Mouse (Mus musculus): ENCODE measurements around the gene Kdm5b.

Gene Kdm5b

GRCm38 (mm10) chr1:134583560-134583959 lies 23.6 kb downstream of the Kdm5b start:
- no peak for DNase-seq (ENCODE audit: low read depth, low spot score)

GRCm38 (mm10) chr1:134589676-134590075 lies 29.7 kb downstream of the Kdm5b start:
- no peak for DNase-seq (ENCODE audit: low read depth, low spot score)

DNA sequence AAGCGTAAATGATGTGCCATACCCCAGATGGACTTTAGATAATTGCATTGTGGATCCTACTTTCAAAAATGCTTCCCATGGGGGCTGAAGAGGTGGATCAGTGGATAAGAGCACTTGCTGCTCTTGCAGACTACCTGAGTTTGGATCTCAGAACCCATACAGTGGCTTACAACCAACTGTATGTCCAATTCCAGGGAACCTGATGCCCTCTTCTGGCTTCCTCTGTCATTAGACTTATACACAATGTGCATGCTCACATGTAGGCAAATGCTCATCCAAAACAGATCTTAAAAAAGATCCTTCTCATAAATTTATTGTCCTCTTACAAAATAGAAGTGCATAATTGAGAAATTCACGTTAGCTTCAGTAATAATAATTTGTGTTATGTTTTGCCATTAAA lies 31.8 kb downstream of the Kdm5b start:
- peak; percentile 17 for DNase-seq (ENCODE audit: low read depth, low spot score)

DNA sequence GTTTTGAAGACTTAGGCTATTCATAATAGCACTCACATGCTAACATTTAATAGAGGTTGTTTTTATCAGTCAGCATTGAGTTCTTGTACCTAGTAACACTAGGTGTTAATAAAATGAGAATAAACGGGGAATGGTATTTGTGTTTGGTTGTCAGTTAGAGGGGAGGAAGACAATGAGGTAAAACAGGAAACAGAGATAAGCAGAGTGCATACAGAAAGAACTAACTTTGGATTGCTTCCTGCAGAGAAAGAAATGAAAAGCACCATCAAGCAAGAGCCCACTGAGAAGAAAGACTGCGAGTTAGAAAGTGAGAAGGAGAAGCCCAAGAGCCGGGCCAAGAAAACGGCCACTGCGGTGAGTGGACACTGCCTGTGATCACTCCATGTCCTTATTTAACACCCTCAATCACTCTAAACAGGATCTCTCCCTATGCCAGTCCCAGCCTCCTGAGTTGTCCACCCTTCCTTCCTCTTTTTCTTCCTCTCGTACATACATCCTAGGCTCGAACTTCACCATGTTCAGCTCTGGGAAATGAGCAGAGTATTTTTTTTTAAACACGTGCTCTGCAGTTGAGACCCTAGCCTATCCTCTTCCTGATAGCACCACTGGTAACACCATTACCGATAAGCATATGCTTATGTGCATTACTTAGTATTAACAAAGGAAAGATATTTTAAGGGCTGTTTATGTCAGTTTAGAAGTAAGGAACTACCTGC lies 37.5 kb downstream of the Kdm5b start:
- no peak for DNase-seq (ENCODE audit: low read depth, low spot score)

- DNase-seq (ENCODE audit: low read depth, low spot score) = no peak
Observed at GRCm38 (mm10) chr1:134604086-134604485, 44.1 kb downstream of the Kdm5b start.

GRCm38 (mm10) chr1:134605670-134606069 lies 45.7 kb downstream of the Kdm5b start:
- DNase-seq (ENCODE audit: low read depth, low spot score) = no peak

DNA sequence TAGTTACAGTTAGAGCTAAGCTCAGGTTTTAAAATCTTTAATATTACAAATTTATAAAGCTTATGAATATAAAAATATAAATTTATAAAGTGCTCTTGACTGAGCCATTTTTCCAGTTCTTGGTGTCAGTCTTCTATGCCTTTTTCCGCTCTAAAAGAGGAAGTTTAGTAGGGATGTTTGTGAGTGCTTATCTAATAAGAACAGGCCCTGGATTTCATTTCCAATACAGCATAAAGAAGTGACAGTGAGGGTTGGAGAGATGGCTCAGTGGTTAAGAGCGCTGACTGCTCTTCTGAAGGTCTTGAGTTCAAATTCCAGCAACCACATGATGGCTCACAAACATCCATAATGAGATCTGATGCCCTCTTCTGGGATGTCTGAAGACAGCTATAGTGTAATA lies 46.4 kb downstream of the Kdm5b start:
- DNase-seq (ENCODE audit: low read depth, low spot score) = no peak

DNA sequence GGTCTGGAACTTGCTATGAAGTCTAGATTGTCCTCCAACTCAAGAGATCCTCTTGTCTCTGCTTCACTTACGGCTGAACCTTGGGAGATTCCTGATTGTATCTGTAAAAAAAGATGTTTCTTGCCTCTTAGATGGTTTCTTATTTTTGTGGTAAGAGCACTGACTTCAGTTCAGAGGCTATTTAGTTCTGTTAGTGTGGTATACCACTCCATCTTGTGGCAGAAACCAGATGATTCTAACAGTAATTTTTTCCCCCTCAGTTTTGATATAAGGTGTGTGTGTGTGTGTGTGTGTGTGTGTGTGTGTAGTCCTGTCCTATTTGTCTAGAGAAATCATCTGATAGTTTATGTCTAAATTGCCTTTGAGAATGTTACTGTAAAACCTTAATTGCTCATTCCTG lies 47.3 kb downstream of the Kdm5b start:
- peak; percentile 11 for DNase-seq (ENCODE audit: low read depth, low spot score)

DNA sequence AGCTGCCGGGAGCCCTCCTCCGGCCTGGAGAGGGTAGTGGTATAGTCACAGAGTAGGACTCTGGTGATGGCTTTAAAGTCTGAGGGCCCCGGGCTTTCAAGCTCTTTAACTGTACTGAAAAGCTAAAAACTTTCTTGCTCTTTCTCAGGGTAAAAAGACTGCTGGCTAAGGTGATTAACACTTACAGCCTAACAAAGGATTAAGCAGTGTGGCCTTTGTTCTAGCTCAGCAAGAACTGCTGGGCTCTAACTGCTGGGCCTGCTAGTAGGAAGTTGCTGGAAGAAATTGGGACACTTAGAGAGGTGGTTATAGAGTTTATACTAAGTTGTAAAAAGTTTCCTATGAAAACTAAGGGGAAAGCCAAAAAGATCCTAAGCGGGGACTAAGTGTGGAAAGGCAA lies 49.2 kb downstream of the Kdm5b start:
- no peak for DNase-seq (ENCODE audit: low read depth, low spot score)

DNA sequence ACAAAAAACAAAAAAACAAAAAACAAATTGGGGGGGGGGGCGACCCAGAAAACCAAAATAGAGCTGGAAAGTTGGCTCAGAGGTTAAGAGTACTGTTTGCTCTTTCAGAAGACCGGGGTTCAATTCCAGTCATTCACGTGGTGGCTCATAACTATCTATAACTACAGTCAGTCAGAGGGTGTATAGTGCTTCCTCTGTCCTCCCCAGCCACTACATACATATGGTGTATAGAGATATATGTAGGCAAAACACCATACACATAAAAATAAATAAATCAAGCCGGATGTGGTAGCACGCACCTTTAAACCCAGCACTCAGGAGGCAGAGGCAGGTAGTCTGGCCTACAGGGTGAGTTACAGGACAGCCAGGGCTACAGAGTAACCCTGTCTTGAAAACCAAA lies 54.6 kb downstream of the Kdm5b start:
- no peak for DNase-seq (ENCODE audit: low read depth, low spot score)

DNA sequence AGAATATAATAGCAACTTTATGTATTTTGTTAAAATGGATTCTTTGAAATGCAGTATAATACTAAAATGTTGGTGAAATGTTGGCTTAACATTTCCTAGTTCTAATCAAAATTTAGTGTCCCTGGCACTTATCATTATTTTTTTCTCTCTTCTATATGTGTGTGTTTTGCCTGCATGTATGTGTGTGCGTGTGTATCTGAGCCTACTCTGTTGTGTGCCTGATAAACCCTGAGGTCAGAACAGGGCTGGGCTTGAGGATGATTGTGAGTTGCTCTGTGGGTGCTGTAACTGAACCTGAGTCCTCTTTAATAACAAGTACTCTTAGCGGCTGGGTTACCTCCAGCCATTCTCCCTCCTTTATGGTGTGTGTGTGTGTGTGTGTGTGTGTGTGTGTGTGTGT lies 55.0 kb downstream of the Kdm5b start:
- no peak for DNase-seq (ENCODE audit: low read depth, low spot score)

DNA sequence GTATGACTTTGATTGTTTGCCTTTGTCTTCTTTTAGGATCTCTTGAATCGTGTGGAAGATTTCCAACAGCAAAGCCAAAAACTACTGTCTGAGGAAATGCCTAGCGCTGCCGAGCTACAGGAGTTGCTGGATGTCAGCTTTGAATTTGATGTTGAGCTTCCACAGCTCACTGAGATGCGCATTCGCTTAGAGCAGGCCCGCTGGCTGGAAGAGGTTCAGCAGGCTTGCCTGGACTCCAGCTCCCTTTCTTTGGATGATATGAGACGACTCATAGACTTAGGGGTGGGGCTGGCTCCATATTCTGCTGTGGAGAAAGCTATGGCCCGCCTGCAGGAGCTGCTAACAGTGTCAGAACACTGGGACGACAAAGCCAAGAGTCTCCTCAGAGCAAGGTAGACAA lies 57.7 kb downstream of the Kdm5b start:
- DNase-seq (ENCODE audit: low read depth, low spot score) = no peak

- no peak for DNase-seq (ENCODE audit: low read depth, low spot score)
Observed at GRCm38 (mm10) chr1:134625325-134625724, 65.4 kb downstream of the Kdm5b start.

DNA sequence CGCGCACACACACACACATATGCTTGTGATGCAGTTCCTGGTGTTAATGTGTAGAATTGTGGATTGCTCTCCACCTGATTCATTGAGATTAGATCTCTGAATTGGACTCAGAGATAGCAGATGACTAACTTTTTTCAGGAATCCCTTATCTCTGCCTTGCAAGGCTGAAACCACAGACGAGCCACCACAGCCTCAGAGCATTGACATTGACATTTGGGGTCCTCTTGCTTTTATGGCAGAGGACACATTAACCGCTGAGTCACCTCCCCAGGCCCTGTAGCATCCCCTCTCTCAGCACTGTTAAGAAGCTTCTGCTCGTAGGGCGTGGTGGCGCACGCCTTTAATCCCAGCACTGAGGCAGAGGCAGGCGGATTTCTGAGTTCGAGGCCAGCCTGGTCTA lies 69.5 kb downstream of the Kdm5b start:
- DNase-seq (ENCODE audit: low read depth, low spot score) = no peak

DNA sequence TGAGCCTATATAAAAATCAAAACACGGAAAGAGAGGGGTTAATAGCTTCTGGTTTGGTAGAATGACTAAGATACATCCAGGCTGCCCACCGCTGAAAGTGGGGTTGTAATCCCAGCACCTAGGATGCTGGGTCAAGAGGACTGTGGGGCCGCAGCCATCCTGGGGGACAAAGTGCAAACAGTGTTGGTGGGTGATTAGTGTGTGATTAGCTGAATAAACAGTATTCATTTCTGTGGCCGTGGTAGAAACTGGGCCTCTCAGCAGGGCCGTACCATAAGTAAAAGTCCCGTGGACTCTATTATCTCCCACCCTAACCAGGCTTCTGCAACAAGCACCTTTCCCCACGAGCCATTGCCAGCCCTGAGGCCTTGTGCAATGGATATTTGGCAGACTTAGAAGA lies 74.3 kb downstream of the Kdm5b start:
- no peak for DNase-seq (ENCODE audit: low read depth, low spot score)

DNA sequence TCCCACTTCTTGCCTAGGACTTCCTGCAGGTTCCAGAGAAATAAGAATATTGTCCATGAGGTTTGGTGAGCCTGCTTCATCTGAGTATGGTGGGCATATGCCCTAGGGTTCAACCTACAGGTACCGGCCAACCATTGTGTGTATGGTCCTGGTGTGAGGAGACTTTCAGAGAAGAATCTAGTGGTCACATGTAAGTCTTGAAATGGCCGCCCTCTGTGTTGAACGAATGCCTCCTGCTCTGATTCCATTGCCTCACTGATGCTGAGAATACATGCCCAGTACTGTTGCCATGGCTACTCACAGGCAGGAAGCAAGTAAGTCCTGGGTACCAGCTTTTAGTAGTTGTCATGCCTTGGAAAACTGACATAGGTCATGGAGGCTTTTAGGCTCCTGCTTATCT lies 76.3 kb downstream of the Kdm5b start:
- DNase-seq (ENCODE audit: low read depth, low spot score) = no peak

DNA sequence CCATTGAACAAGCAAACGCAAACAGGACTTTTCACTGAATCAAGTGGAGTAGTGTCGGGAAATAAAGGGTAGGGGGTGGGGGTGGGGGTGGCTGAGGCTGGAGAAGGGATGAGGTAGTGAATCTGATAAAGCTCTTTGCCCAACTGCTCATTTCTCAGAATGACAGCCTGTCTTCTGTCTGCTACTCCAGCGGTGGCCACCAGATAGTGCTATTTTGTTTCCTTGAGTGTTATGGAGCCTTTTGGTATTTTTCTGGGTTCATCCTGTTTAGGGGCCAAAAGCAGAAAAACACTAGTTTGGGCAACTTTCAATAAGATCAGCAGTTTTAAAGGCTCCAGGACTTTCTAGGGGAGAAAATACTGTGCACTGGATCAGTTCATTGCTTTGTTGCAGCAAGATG lies 76.7 kb downstream of the Kdm5b start:
- DNase-seq (ENCODE audit: low read depth, low spot score) = peak; percentile 44

GRCm38 (mm10) chr1:134638041-134638440 lies 78.1 kb downstream of the Kdm5b start:
- DNase-seq (ENCODE audit: low read depth, low spot score) = no peak

DNA sequence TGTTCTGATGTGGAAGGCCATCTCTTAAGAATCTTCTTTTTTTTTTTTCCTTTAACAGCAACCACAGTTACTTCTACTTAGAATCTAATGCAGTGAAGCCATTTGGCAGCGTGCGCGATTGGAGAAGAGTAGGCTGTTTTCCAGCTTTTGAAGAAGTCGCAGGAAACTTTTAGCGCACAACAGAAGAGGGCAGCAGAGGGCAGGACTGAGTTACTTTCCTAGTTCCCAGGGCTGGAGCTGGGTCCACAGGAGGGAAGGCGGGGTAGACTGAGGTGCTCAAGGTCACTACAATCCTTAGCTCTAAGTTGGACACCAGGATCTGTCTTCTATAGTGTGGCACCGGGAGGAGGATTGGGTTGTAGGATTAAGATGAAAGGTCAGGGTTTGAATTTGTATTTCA lies 78.6 kb downstream of the Kdm5b start:
- no peak for DNase-seq (ENCODE audit: low read depth, low spot score)

GRCm38 (mm10) chr1:134639460-134639859 lies 79.5 kb downstream of the Kdm5b start:
- no peak for DNase-seq (ENCODE audit: low read depth, low spot score)

GRCm38 (mm10) chr1:134641507-134641906 lies 81.5 kb downstream of the Kdm5b start:
- peak; percentile 43 for DNase-seq (ENCODE audit: low read depth, low spot score)

- no peak for DNase-seq (ENCODE audit: low read depth, low spot score)
Observed at GRCm38 (mm10) chr1:134643702-134644101, 83.7 kb downstream of the Kdm5b start.

GRCm38 (mm10) chr1:134645408-134646200 lies 85.6 kb downstream of the Kdm5b start:
- DNase-seq (ENCODE audit: low read depth, low spot score) = no peak

All from A20 (cell line).